Mouse (Mus musculus) ES-Bruce4 (cell line): Measurements from ENCODE around the gene Tnnc2. TPM values are rescaled to one million over a fixed set of nuclear protein-coding genes. Genes with fewer than 3 reads are reported as not detected.

Source experiments
- H3K27ac ChIP-seq: 2 replicates; pipeline ENCODE4 v1.5.1; 2012; ENCODE audit warnings: low read length, inconsistent platforms; ENCODE audit not compliant: insufficient read depth
- H3K27me3 ChIP-seq: 2 replicates; pipeline ENCODE4 v1.6.1; 2012; ENCODE audit warnings: mild to moderate bottlenecking, low read length, inconsistent platforms; ENCODE audit not compliant: control insufficient read depth, poor library complexity, insufficient read depth, severe bottlenecking
- H3K36me3 ChIP-seq: 2 replicates; pipeline ENCODE4 v1.6.1; 2012; ENCODE audit warnings: inconsistent platforms, mild to moderate bottlenecking, low read length, moderate library complexity; ENCODE audit not compliant: control insufficient read depth, poor library complexity, insufficient read depth, severe bottlenecking
- H3K4me1 ChIP-seq: one replicate; pipeline ENCODE4 v1.8.1; 2011; ENCODE audit warnings: low read length; ENCODE audit not compliant: control insufficient read depth, insufficient read depth
- H3K4me3 ChIP-seq: 2 replicates; pipeline ENCODE4 v1.5.1; 2011; ENCODE audit warnings: low read depth, mild to moderate bottlenecking, low read length
- H3K9ac ChIP-seq: 2 replicates; pipeline ENCODE4 v1.6.1; 2012; ENCODE audit warnings: low read depth, mild to moderate bottlenecking, inconsistent platforms; ENCODE audit not compliant: poor library complexity, severe bottlenecking
- H3K9me3 ChIP-seq: replicated peaks from 2 replicates; pipeline ENCODE4 v1.6.1; 2012; ENCODE audit warnings: mild to moderate bottlenecking, low read length, inconsistent platforms; ENCODE audit not compliant: control insufficient read depth, poor library complexity, insufficient read depth, severe bottlenecking
- CTCF ChIP-seq: IDR thresholded peaks from one replicate; pipeline ENCODE4 v1.8.1; 2011; ENCODE audit warnings: low read depth, low read length
- EP300 ChIP-seq: IDR thresholded peaks from 2 replicates; pipeline ENCODE4 v1.6.1; 2011; ENCODE audit warnings: low read depth, low read length; ENCODE audit not compliant: insufficient read depth
- POLR2A ChIP-seq: IDR thresholded peaks from one replicate; pipeline ENCODE4 v1.8.1; 2011; ENCODE audit warnings: low read length; ENCODE audit not compliant: insufficient read depth
- polyA plus RNA-seq: library from polyadenylated mRNA; stranded (reverse); fragments of >200 nt; gene quantifications from 2 replicates; pipeline ENCODE4 v1.2.4, GENCODE M21; 2011; ENCODE audit warnings: low read depth; ENCODE audit not compliant: missing spikeins, insufficient read depth, insufficient read length

The Tnnc2 gene
- polyA plus RNA-seq, 1 experiment: 0.88 TPM

GRCm38 (mm10) chr2:164748191-164748590, 31.6 kb downstream of the Tnnc2 start:
- H3K9me3 ChIP-seq: no peaks in the 10 kb centered on the region
- H3K9ac ChIP-seq: no peak overlapping the region
- H3K27ac ChIP-seq: no peak overlapping the region
- TF ChIP-seq CTCF (no peak), POLR2A (no peak), EP300 (no peak)
- H3K4me1 ChIP-seq: no peaks in the 10 kb centered on the region
- peaks cover 33% of the 10 kb centered on the region for H3K36me3 ChIP-seq
- no peak overlapping the region for H3K4me3 ChIP-seq
- no peaks in the 10 kb centered on the region for H3K27me3 ChIP-seq

GRCm38 (mm10) chr2:164746693-164747092, 33.1 kb downstream of the Tnnc2 start:
- TF ChIP-seq CTCF (no peak), POLR2A (no peak), EP300 (no peak)
- no peak overlapping the region for H3K27ac ChIP-seq

GRCm38 (mm10) chr2:164745843-164746479, 33.8 kb downstream of the Tnnc2 start, which contains the start of the genes Wfdc3 and Dnttip1:
Wfdc3 (minus strand) TSS chr2:164745931.
Dnttip1 (plus strand) TSS chr2:164745983.
- no peaks in the 10 kb centered on the region for H3K9me3 ChIP-seq
- no peak for TF ChIP-seq POLR2A
- TF ChIP-seq EP300: no peak
- TF ChIP-seq CTCF: no peak
- no peaks in the 10 kb centered on the region for H3K27me3 ChIP-seq
- peak within 1 kb of the TSS; percentile 98 for H3K4me3 ChIP-seq
- peak within 1 kb of the TSS; percentile 90 for H3K9ac ChIP-seq
- H3K36me3 ChIP-seq: peaks cover 14% of the 10 kb centered on the region
- H3K4me1 ChIP-seq: no peaks in the 10 kb centered on the region
- H3K27ac ChIP-seq: no peak within 1 kb of the TSS

More at GRCm38 (mm10) chr2:164746693-164747092, 33.1 kb downstream of the Tnnc2 start:
- no peaks in the 10 kb centered on the region for H3K4me1 ChIP-seq
- no peaks in the 10 kb centered on the region for H3K9me3 ChIP-seq
- H3K27me3 ChIP-seq: no peaks in the 10 kb centered on the region
- peaks cover 21% of the 10 kb centered on the region for H3K36me3 ChIP-seq
- peak overlapping the region; percentile 98 for H3K4me3 ChIP-seq
- H3K9ac ChIP-seq: peak overlapping the region; percentile 90

- no peak for TF ChIP-seq POLR2A
- TF ChIP-seq EP300: no peak
- no peak for TF ChIP-seq CTCF
- Histone ChIP-seq H3K27ac (no peak overlapping the region), H3K4me1 (no peaks in the 10 kb centered on the region), H3K4me3 (no peak overlapping the region), H3K36me3 (peaks cover 6% of the 10 kb centered on the region), H3K27me3 (no peaks in the 10 kb centered on the region), H3K9me3 (no peaks in the 10 kb centered on the region), H3K9ac (peak overlapping the region; percentile 90)
Measured at GRCm38 (mm10) chr2:164744987-164745386, 34.8 kb downstream of the Tnnc2 start.

- Histone ChIP-seq H3K27ac (no peak overlapping the region), H3K9ac (no peak overlapping the region), H3K27me3 (no peaks in the 10 kb centered on the region), H3K4me3 (no peak overlapping the region), H3K4me1 (no peaks in the 10 kb centered on the region), H3K9me3 (no peaks in the 10 kb centered on the region), H3K36me3 (no peaks in the 10 kb centered on the region)
- no peak for TF ChIP-seq EP300
- no peak for TF ChIP-seq CTCF
- TF ChIP-seq POLR2A: no peak
Measured at GRCm38 (mm10) chr2:164739876-164740275, 39.9 kb downstream of the Tnnc2 start.

- H3K9me3 ChIP-seq: no peaks in the 10 kb centered on the region
- no peak overlapping the region for H3K4me3 ChIP-seq
- no peak overlapping the region for H3K9ac ChIP-seq
- H3K4me1 ChIP-seq: no peaks in the 10 kb centered on the region
- H3K36me3 ChIP-seq: no peaks in the 10 kb centered on the region
- H3K27ac ChIP-seq: no peak overlapping the region
- TF ChIP-seq EP300: no peak
- TF ChIP-seq POLR2A: no peak
- TF ChIP-seq CTCF: no peak
- H3K27me3 ChIP-seq: no peaks in the 10 kb centered on the region
Measured at GRCm38 (mm10) chr2:164737377-164738090, 42.2 kb downstream of the Tnnc2 start.
